Mouse (Mus musculus) heart, adult 10 weeks (tissue): ENCODE measurements around the gene Derl2. TPM values are rescaled to one million over a fixed set of nuclear protein-coding genes. Genes with fewer than 3 reads are reported as not detected.

ENCODE experiments used
- polyA plus RNA-seq: library from polyadenylated mRNA; stranded (reverse); fragments of 350-450 nt; fragmentation: Illumina TruSeq; extraction: RNeasy Lipid Tissue Mini Kit (QIAGEN cat#74804); gene quantifications from one replicate; pipeline ENCODE4 v1.2.3, GENCODE M21; 2014; ENCODE audit warnings: low read depth, low replicate concordance

Gene Derl2
- polyA plus RNA-seq = 22.3 TPM

DNA sequence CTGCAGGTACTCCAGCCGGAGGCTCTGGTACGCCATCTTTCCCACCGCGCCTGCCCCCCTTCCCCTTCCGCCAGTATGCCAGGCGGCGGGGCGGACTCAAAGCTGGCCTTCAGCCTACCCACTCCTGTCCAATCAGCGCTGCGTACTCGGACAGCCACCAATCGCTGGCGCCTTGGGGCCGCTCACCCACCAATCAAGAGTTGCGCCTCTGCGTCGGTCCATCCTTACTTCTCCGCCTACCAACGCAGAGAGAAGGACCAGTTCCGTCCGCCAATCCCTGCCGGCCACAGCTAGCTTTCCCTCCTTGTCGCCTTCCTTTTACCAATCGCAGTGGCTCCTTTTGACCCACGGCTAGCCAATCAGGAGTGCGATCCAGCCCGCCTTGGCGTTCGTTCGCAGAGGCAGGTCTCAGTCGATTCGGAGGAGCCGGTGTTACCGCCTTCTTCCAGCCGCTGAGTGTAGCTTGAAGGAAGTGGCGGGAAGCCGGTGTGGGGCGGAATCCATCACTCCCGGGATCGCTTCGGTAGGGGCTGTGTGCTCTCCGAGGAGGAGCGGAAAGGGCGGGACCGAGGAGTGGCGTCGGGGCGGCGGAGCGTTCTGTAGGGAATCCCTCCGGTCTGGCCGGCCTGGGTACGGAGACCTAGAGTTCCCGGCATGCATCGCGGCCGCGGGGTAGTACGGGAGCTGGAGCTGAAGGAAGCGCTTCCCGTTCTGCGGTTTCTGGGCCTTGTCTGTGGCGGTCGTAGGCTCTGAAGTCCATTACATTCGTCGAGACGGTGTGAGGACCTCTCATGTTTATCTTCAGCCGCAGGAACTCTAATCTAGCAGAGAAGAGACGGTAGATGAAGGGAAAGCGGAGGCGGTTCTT is at the start of gene Derl2, which contains the start of gene Mis12:
TSS of gene Derl2 (minus strand) at position 641 of the 868 bp plus-strand sequence.
TSS of gene Mis12 (plus strand) at position 411 of the 868 bp plus-strand sequence.

DNA sequence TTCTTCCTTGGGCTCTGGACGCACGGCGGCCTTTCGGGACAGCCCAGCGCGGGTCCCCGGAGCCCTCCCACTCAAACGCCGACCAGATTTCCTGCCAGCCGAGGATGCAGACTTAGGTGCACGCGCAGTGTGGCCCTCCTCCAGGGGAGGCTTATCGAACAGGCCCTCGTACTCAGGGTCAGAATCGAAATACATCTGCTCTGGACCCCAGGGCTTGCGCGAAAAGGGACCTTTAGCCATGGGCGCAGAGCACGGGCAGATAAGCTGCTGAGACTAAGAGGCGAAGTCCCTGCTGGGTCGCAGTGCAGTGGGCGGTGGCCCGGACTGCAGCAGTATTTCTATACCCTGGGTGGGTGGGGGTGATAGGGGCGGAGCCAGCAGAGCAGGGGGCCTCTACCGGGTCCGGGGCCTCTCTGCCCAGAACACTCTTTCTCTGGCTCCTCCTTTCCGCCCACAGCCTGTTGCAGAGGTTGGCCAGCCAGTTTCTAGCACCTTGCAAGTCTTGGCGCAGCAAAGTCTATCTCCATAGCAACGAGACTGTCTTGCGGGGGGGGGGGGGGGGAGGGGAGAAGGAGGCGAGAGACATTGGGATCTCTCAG is 13.6 kb upstream of the Derl2 start, which contains the start of gene 6330403K07Rik:
TSS of gene 6330403K07Rik (minus strand) at position 351 of the 599 bp plus-strand sequence.

DNA sequence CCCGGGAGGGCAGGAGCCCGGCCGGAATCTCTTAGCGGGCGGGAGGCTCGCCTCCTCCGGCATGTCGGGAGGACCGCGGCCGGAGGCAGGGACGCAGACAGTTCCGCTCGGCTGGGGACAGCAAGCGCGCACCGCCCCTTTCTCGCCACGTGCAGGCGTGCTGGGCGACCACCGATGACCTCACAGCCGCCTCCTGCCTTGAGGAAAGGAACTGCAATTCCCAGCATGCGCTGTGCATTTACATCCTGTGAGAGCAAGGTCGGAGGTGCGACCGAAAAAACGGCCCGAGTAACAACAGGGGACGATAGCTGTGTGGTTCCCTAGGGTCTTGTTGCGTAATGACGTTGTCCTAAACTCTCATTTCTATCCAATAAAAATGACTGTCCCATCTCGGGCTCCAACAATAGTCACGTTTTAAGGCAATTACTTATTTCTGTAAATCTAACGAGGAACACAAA is 15.3 kb downstream of the Derl2 start, which contains the start of gene Dhx33:
TSS of gene Dhx33 (minus strand) at position 122 of the 458 bp plus-strand sequence.

DNA sequence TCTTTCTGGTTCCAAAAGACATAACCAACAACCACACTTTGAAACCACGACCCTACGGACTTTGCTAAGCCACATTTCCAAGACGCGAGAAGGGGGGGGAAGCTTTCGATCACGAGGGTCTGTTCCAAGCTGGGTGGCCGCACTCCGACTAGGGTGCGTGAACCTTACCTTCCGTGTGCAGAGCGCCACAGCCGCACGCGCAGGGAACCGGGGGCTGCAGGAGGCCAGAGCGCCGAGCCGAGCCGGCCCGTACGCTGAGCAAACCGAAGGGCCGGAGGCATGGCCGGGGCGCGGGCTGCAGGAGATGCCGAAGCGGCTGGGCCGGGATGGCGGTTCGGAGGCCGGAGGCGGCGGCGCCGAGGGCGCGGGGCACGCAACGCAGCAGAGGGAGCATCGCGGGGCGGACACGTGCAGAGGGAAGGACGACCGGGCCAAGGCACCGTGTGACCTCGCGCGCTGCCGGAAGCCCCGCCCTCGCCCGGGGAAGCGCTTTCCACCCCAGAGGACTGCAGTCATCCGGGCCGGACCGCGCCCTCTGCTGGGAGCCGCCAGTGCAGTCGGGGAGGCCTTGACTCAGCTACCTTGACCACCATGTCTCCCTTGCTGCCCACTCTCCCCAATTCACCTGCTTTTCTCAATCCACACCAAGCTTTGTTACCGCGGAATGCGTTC is 36.9 kb downstream of the Derl2 start, which contains the start of gene C1qbp:
TSS of gene C1qbp (minus strand) at position 470 of the 672 bp plus-strand sequence.

DNA sequence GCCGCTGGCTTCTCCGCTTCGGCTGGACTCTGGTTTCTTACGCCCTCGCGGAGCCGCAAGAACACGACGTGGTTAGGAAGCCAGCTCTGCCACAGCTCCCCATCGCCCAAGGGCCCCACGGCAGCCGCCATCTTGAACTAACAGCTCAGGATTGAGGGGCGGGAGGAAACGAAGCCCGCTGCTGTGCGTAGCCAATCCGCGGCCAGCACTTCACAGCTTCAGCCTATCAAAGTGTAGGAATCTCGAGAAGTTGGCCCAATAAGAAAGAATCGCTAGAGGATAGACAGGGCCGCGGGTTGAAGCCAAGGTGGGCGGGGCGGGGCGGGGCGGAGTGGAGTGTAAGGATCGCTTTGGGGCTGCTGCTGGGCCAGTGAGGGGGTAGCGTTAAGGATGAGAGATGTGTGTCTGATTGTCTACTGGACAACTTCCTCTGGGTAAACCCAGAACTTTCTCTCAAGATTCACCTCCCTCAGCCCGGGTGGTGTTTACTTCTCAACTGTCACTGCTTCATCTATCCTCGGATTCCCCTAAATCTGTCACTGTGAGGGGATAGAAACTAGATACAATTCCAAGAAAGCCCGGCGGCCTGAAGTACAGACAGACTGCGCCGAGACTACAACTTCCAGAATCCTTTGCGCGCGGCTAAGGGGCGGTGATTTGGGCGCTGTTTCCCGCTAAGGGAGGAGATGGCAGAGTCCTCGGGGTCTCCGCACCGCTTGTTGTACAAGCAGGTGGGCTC is 49.7 kb downstream of the Derl2 start, which contains the start of the genes Nup88 and Rpain:
TSS of gene Nup88 (minus strand) at position 153 of the 739 bp plus-strand sequence.
TSS of gene Rpain (plus strand) at position 393 of the 739 bp plus-strand sequence.

Other genes with a start within 250 kb of the Derl2 start
- gene Scimp, start 207.3 kb downstream of the Derl2 start, polyA plus RNA-seq = not detected
- 25.0 TPM for gene Rabep1, start 175.1 kb downstream of the Derl2 start, polyA plus RNA-seq
- 57.8 TPM for gene Nup88, start 49.9 kb downstream of the Derl2 start, polyA plus RNA-seq
- 32.9 TPM for gene Rpain, start 49.6 kb downstream of the Derl2 start, polyA plus RNA-seq
- gene C1qbp, start 36.8 kb downstream of the Derl2 start, polyA plus RNA-seq = 192 TPM
- 8.7 TPM for gene Dhx33, start 15.4 kb downstream of the Derl2 start, polyA plus RNA-seq
- gene Mis12, start 230 bp downstream of the Derl2 start, polyA plus RNA-seq = 8.8 TPM
- 1.0 TPM for gene 6330403K07Rik, start 13.7 kb upstream of the Derl2 start, polyA plus RNA-seq
- gene Nlrp1a, start 124.9 kb upstream of the Derl2 start, polyA plus RNA-seq = not detected
- 0.21 TPM for gene Nlrp1b, start 210.9 kb upstream of the Derl2 start, polyA plus RNA-seq